Mouse (Mus musculus): Measurements from ENCODE around the gene Eif2s1.
"Not testable (repeated sequence)": the region's sequence is repeated elsewhere in the genome, so short reads cannot be mapped to it uniquely, and the experiment has no call there.

Eif2s1 gene

DNA sequence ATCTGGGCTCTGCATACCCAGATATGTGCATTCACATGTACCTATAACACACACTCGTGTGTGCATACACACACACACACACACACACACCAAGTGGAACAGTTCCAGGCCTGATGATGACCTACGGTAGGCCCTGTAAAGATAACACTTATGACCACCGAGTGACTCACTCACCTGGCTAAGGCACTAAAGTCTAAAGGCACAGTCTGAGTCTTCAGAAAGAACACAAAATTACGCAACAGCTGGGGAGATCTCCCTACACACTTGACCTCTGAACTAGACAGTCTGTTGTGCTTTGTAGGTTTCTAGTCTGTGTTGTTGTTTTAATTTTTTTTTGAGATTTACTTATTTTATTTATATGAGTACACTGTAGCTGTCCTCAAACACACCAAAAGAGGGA is 52.8 kb downstream of the Eif2s1 start:
- no peak for ATAC-seq (ENCODE audit: low TSS enrichment)

DNA sequence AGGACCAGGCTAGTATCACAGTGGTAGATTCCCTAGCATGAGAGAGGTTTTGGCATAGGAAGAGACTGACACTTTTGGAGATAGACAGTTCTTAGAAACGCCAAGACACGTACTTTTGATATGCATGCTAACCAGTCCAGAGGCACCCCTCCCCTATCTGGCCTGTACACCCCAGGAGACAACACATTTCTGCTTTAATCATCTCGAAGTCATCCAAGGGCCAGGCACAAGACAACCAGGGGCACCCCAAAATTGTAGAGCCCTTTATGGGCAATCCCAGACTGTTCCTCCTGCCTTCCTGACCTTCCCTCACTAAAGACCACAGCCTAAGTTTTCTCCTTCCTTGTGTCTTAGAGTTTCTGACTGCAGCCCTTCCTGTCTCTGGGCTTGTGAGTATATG is 53.9 kb downstream of the Eif2s1 start:
- ATAC-seq (ENCODE audit: low TSS enrichment): no peak

DNA sequence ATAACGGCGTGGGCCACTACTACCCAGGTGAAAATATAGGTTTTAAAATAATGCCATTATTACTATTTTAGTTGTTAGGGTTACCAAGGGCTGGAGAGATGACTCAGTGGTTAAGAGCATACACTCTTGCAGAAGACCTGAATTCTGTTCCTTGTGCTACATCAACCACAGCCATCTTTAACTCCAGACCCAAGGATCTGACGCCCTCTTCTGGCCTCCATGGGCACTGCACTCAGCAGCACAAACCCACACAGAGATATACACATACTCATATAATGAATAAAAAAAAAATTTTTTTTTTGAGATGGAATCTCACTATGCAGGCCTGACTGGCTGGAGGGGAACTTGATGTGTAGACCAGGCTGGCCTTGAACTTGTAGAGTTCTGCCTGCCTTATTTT is 54.7 kb downstream of the Eif2s1 start:
- no peak for ATAC-seq (ENCODE audit: low TSS enrichment)

- ATAC-seq (ENCODE audit: low TSS enrichment): peak; percentile 83
These were observed 56.8 kb downstream of the Eif2s1 start for GRCm38 (mm10) chr12:78918227-78919078.

- ATAC-seq (ENCODE audit: low TSS enrichment): peak; percentile 85
These were observed 57.6 kb downstream of the Eif2s1 start for GRCm38 (mm10) chr12:78919079-78919712.

DNA sequence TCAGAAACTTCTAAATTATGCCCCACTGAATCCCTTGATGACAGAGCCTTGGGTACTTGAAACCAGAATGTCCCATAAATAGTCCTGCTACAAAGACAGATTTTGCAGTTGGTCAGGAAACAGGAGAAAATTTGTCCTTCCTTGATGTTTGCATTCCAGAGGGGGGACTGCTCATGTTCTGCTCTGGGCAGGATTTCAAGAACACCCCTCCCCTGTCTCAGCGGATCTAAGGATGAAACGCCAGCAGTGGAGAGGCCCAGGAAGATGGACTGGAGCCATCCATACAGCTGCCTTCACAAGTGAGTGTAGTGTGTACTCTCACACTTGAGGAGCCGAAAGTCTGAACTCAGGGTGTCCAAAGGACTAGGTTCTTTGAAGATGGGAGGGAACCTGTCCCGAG is 59.8 kb downstream of the Eif2s1 start:
- no peak for ATAC-seq (ENCODE audit: low TSS enrichment)

- ATAC-seq (ENCODE audit: low TSS enrichment): no peak
These were observed 60.4 kb downstream of the Eif2s1 start for GRCm38 (mm10) chr12:78922058-78922457.

DNA sequence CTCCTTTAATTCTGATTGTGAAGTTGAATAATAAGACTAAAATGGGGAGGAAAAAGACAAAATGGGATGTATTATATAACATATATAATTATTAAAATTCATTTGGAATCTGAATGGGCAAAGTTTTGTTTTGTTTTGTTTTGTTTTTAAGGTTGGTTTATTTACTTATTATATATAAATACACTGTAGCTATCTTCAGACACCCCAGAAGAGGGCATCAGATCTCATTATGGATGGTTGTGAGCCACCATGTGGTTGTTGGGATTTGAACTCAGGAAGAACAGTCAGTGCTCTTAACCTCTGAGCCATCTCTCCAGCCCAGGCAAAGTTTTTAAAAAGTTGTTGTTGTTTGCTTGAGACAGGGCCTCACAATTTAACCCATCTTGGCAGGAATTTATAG is 61.4 kb downstream of the Eif2s1 start:
- not testable (repeated sequence) for ATAC-seq (ENCODE audit: low TSS enrichment)

- ATAC-seq (ENCODE audit: low TSS enrichment): peak; percentile 88
These were observed 62.0 kb downstream of the Eif2s1 start for GRCm38 (mm10) chr12:78923539-78924189.

- no peak for ATAC-seq (ENCODE audit: low TSS enrichment)
These were observed 65.7 kb downstream of the Eif2s1 start for GRCm38 (mm10) chr12:78927287-78927686.

DNA sequence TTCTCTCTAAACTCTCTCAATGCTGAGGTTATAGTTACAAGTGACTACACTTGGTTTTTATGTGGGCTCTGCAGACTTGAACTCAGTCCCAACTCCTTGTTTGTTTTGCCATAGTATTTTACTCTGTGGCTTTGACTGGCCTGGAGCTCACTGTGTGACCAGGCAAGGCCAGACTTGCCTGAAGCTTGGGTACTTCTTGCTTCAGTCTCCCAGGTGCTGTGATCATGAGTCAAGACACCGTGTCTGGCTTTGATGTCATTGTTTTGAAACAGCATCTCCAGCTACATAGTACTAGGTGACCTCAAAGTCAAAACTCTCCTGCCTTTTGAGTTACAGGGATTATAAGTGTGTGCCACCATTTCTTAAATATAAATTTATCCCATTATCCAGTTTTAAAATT is 68.3 kb downstream of the Eif2s1 start:
- ATAC-seq (ENCODE audit: low TSS enrichment): no peak

GRCm38 (mm10) chr12:78936494-78936893 is 74.9 kb downstream of the Eif2s1 start:
- ATAC-seq (ENCODE audit: low TSS enrichment): no peak
